Mouse (Mus musculus): Measurements from ENCODE around the gene Acadm. TPM values are rescaled to one million over a fixed set of nuclear protein-coding genes. Genes with fewer than 3 reads are reported as not detected.

The Acadm gene
- polyA plus RNA-seq (2012; ENCODE audit: low replicate concordance), result 8.2 and 10.8 TPM in 2 replicates

DNA sequence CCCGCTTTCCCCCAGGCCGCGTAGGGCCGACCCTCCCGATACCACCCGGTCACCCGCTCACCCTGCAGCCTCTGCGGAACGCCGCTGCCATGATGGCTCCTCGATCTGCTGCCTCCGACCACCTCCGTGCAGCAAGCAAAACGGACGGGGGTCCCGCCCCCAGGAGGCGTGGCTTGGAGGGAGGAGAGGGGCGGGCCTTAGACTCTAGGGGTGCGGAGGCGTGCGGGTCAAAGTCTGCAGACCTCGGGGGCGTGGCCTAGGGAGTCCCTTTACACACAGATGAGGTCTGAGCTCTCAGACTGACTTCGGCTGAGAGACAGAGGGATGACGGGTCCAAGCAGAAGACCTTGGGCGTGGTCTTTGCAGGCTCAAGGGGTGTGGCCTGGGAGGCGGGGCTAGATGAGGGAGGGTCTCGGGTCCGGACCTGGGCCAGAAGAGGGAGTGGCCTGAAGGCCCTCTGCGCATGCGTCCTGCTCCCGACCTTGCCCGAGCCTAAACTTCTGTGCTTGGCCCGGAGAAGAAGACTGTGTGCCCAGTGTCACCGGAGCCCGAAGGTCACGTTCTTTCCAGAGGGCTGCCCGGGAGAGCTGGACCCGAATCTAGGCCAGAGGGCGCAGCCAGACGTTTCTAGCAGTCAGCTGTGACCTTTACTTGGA lies at the start of gene Acadm:
Gene Acadm, minus strand, starts transcription at position 298 of the 656 bp plus-strand sequence.

DNA sequence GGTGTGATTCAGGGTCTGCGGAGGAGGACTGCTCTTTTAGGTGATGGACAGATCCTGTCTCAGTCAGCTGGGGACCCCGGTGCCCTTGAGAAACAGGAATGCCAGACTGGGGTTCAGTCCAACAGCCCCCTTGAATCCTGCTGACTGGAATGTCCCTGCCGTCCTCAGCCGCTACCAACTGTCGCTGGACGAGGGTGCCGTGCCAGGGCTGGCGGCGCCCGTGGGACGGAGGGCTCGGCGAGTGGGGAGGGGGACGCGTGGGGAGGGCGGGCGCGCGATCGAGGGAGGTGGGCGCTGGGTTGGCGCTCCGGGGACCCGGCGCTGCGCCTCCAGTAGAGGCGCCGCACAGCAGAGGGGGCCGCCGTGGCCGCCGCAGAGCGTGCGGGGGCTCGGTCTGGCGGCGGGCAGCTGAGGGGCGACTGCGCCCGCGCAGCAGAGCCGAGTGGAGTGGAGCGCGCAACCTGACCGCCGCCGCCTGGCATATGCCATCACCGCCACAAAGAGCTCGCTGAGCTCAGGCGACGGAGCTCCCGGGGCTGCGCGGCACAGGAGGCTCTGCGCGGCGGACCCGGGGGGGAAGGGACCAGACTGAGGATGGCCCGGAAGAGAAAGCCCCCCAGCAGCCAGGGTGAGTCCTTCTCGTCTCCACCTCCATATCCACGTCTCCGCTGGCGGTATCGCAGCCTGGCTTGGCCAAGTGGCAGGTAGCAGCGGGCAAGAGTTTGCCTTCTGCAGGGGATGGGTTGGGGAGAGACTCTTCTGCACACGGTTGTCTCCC lies 28.9 kb upstream of the Acadm start, which contains the start of gene Slc44a5:
Gene Slc44a5, plus strand, starts transcription at position 266 of the 778 bp plus-strand sequence.

DNA sequence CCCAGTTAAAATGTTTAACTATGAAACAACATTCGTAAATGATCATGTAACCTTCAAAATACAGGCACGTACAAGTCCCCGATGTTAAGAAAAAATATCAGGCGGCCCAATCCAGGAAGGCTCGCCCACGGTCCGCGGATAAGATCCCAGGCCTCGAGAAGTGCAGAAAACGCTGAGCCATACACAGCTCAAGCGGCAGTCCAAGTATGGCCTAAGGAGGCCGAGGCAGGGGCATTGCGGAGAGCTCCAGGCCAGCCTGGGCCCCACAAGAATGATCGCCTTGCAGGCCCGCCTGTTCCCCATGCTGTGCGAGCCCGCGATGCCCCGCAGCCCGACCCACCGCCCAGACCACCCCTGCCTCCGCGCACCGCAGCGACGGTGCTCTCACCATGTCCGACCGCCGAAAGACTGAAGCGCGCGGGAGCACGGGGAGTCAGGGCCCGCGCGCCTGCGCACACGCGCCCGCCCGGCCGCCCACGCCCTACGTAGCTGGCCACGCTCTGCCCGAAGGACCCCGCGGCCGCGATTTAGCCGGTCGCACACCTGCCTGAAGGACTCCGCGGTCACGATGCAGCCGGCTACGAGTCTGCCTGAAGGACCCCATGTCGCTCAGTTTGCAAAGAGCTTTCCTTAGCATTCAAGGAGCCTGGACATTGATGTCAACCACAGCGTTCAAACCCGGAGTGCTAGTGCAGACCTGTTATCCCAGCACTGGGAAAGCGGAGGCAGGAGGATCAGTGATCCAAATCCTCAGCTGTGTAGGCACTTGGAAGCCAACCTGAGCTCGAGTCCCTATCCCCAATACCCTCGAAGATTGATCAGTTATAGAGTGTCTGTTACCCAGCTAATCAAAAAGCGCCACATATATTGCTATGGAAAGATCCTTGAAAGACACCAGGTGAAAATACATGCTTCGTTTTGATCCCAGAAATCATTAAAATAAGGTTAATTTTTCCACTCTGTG lies 31.6 kb downstream of the Acadm start, which contains the start of gene Rabggtb:
Gene Rabggtb, minus strand, starts transcription at position 464 of the 964 bp plus-strand sequence.

DNA sequence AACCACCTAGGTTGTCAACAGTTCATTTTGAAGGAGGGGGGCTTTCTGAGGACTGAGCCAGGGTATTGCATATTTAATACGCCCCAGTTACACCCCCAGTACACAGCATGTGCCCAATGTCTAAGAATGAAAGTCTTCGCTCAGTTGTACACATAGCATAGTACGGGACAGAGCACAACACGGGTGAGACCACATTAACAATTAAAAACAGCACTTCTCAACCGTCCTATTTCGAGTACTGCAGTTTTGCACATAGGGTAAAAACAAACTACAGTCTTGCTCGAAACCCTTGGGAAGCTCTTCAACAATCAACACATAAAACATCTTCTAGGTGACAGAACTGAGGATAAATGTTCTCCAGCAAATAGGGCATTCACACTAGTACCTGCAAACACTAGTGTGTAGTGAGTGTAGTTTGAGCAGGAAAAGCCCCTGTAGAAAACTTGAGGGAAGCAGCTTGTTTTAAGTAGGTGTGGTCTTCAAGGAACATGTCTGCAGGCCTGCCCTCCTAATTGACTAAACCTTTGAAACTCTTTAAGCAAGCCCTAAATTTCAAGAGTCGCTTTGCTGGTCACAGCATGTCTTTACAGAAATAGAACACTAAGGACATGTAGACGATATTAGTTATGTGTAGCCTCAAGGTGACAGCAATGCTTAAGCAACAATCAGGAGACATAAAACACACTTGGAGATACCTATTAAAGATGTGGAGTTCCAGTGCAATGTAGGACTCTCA lies 38.1 kb downstream of the Acadm start, which contains the start of gene Msh4:
Gene Msh4, minus strand, starts transcription at position 3 of the 736 bp plus-strand sequence.

Other genes starting within 250 kb of the Acadm start
- 0.19 and 0.30 TPM in 2 replicates for gene St6galnac3, start 219.5 kb downstream of the Acadm start, polyA plus RNA-seq (2012; ENCODE audit: low replicate concordance)
- gene Asb17, start 100.4 kb downstream of the Acadm start, polyA plus RNA-seq (2012; ENCODE audit: low replicate concordance), result not detected in 2 replicates
- gene Msh4, start 38.5 kb downstream of the Acadm start, polyA plus RNA-seq (2012; ENCODE audit: low replicate concordance), result not detected in 2 replicates
- 4.0 and 7.8 TPM in 2 replicates for gene Rabggtb, start 31.6 kb downstream of the Acadm start, polyA plus RNA-seq (2012; ENCODE audit: low replicate concordance)
- gene Slc44a5, start 28.8 kb upstream of the Acadm start, polyA plus RNA-seq (2012; ENCODE audit: low replicate concordance), result 0.03 and 0.08 TPM in 2 replicates

Data from hematopoietic multipotent progenitor cell, adult 10-12 weeks (in vitro differentiated cells).